Mouse (Mus musculus) heart, embryonic 12.5 days (tissue): ENCODE data around the gene Dennd1b. TPM values are rescaled to one million over a fixed set of nuclear protein-coding genes. Genes with fewer than 3 reads are reported as not detected.

ENCODE experiments used
- ATAC-seq: fragments of 200-750 bp; cut with Nextera tagmentation; 2 replicates; pipeline ENCODE4 v1.8.0; 2017; ENCODE audit warnings: moderate TSS enrichment, moderate library complexity; ENCODE audit not compliant: insufficient number of reproducible peaks, low FRiP score
- H3K27ac ChIP-seq: fragments of 300-500 bp; sonication (generic); 2 replicates; pipeline ENCODE4 v1.5.1; 2016; ENCODE audit warnings: mild to moderate bottlenecking, moderate library complexity; ENCODE audit not compliant: poor library complexity, severe bottlenecking
- H3K27me3 ChIP-seq: fragments of 300-500 bp; sonication (generic); replicated peaks from 2 replicates; pipeline ENCODE4 v1.6.1; 2016; ENCODE audit warnings: mild to moderate bottlenecking, moderate library complexity
- H3K36me3 ChIP-seq: fragments of 300-500 bp; sonication (generic); 2 replicates; pipeline ENCODE4 v1.6.1; 2016; ENCODE audit warnings: mild to moderate bottlenecking, moderate library complexity
- H3K4me1 ChIP-seq: fragments of 300-500 bp; sonication (generic); replicated peaks from 2 replicates; pipeline ENCODE4 v1.6.1; 2016; ENCODE audit warnings: mild to moderate bottlenecking
- H3K4me2 ChIP-seq: fragments of 300-500 bp; sonication (generic); 2 replicates; pipeline ENCODE4 v1.6.1; 2016; ENCODE audit warnings: mild to moderate bottlenecking, moderate library complexity
- H3K4me3 ChIP-seq: fragments of 300-500 bp; sonication (generic); 2 replicates; pipeline ENCODE4 v1.5.1; 2016; ENCODE audit warnings: mild to moderate bottlenecking
- H3K9ac ChIP-seq: fragments of 300-500 bp; sonication (generic); 2 replicates; pipeline ENCODE4 v1.6.1; 2016; ENCODE audit warnings: mild to moderate bottlenecking, moderate library complexity
- H3K9me3 ChIP-seq: fragments of 300-500 bp; sonication (generic); replicated peaks from 2 replicates; pipeline ENCODE4 v1.6.1; 2016; ENCODE audit warnings: mild to moderate bottlenecking, moderate library complexity
- WGBS: fragments of 180-500 bp; shearing (Covaris S2); methylation state at CpG from one replicate; pipeline ENCODE4 v1.1.7; 2016; 5-methylcytosine and 5-hydroxymethylcytosine counted together
- polyA plus RNA-seq: library from polyadenylated mRNA; unstranded; fragments of >200 nt; fragmentation: Nextera tagmentation; extraction: Ambion mirVana; gene quantifications from 2 replicates; pipeline ENCODE4 v1.2.1, GENCODE M21; 2016

Dennd1b gene
- polyA plus RNA-seq, 1 experiment from 2014 or later: 13.9 TPM

GRCm38 (mm10) chr1:139083382-139083781 is 120.1 kb downstream of the Dennd1b start:
- no peaks in the 10 kb centered on the region for H3K36me3 ChIP-seq
- H3K4me1 ChIP-seq: peaks cover 8% of the 10 kb centered on the region
- no peaks in the 10 kb centered on the region for H3K27me3 ChIP-seq
- no peak overlapping the region for H3K27ac ChIP-seq
- ATAC-seq: no peak
- WGBS: 64% methylated on average over 2 of the region's 2 CpGs
- H3K4me3 ChIP-seq: no peak overlapping the region
- H3K9me3 ChIP-seq: no peaks in the 10 kb centered on the region
- H3K4me2 ChIP-seq: no peak overlapping the region
- H3K9ac ChIP-seq: no peak overlapping the region

GRCm38 (mm10) chr1:139087564-139087963 is 124.3 kb downstream of the Dennd1b start:
- H3K4me1 ChIP-seq: no peaks in the 10 kb centered on the region
- H3K36me3 ChIP-seq: no peaks in the 10 kb centered on the region
- no peak for ATAC-seq
- H3K4me3 ChIP-seq: no peak overlapping the region
- WGBS: 66% methylated on average over 3 of the region's 3 CpGs
- no peak overlapping the region for H3K4me2 ChIP-seq
- no peak overlapping the region for H3K27ac ChIP-seq
- H3K9me3 ChIP-seq: no peaks in the 10 kb centered on the region
- H3K9ac ChIP-seq: no peak overlapping the region
- no peaks in the 10 kb centered on the region for H3K27me3 ChIP-seq

- Histone ChIP-seq H3K27me3 (no peaks in the 10 kb centered on the region), H3K9me3 (no peaks in the 10 kb centered on the region), H3K36me3 (peaks cover 3% of the 10 kb centered on the region)
These were observed 127.5 kb downstream of the Dennd1b start for GRCm38 (mm10) chr1:139090744-139091143.

DNA sequence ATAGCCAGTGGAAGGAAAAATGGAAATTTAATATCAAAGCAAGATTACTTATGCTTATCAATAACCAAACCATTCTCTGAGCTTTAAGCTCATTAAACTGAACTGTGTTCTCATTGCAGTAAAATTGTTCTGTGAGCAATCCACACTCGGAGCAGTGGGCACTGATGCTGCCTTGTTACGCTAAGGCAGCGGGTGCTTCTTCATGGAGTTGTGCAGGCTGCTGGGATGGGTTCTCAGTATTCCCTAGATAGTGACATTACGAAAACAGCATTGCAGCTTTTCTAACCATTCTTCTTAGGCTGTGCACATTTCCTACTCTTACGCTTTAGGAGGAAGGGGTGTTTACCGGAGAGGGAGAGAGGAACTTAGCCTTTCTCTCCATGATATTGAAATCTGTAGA is 128.5 kb downstream of the Dennd1b start:
- no peak overlapping the region for H3K9ac ChIP-seq
- H3K27me3 ChIP-seq: no peaks in the 10 kb centered on the region
- peaks cover 7% of the 10 kb centered on the region for H3K36me3 ChIP-seq
- WGBS: 89% methylated on average over 6 of the region's 6 CpGs
- H3K4me3 ChIP-seq: no peak overlapping the region
- H3K4me1 ChIP-seq: no peaks in the 10 kb centered on the region
- no peak for ATAC-seq
- no peak overlapping the region for H3K27ac ChIP-seq
- H3K4me2 ChIP-seq: no peak overlapping the region
- no peaks in the 10 kb centered on the region for H3K9me3 ChIP-seq

More at GRCm38 (mm10) chr1:139090744-139091143, 127.5 kb downstream of the Dennd1b start:
- Histone ChIP-seq H3K4me3 (no peak overlapping the region), H3K4me2 (no peak overlapping the region), H3K9ac (no peak overlapping the region), H3K27ac (no peak overlapping the region), H3K4me1 (no peaks in the 10 kb centered on the region)
- ATAC-seq: no peak
- 92% methylated on average over 3 of the region's 3 CpGs for WGBS

DNA sequence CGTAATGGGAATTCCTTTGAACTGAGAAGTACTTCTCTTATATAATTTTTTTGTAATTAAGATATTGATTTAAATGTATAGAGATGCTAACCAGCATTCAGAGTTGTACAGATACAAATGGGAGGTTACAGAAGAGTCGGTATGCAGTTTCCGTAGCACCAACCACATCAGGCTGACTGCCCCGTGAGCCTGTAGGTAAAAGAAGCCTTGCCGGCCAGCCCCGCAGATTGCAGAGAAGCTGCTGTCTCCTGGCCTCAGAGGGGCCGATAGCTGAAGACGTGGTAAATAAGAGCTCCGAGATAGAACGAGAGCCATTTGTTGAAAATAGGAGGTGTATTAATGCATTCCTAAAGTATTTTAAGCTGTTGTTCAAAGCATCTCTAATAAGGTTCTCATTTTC is 128.9 kb downstream of the Dennd1b start:
- 79% methylated on average over 10 of the region's 10 CpGs for WGBS
- Histone ChIP-seq H3K27ac (no peak overlapping the region), H3K36me3 (peaks cover 7% of the 10 kb centered on the region), H3K9ac (no peak overlapping the region), H3K4me2 (no peak overlapping the region), H3K4me1 (no peaks in the 10 kb centered on the region), H3K4me3 (no peak overlapping the region), H3K9me3 (no peaks in the 10 kb centered on the region), H3K27me3 (no peaks in the 10 kb centered on the region)
- ATAC-seq: no peak

GRCm38 (mm10) chr1:139092722-139093121 is 129.5 kb downstream of the Dennd1b start:
- 76% methylated on average over 4 of the region's 4 CpGs for WGBS
- H3K4me2 ChIP-seq: no peak overlapping the region
- ATAC-seq: no peak

GRCm38 (mm10) chr1:139096369-139096768 is 133.1 kb downstream of the Dennd1b start:
- peaks cover 7% of the 10 kb centered on the region for H3K36me3 ChIP-seq
- H3K9ac ChIP-seq: no peak overlapping the region
- no peak overlapping the region for H3K4me3 ChIP-seq
- no peaks in the 10 kb centered on the region for H3K9me3 ChIP-seq
- no peaks in the 10 kb centered on the region for H3K4me1 ChIP-seq
- H3K27me3 ChIP-seq: no peaks in the 10 kb centered on the region
- ATAC-seq: no peak
- H3K4me2 ChIP-seq: no peak overlapping the region
- WGBS: 87% methylated on average over 6 of the region's 6 CpGs
- no peak overlapping the region for H3K27ac ChIP-seq

More at GRCm38 (mm10) chr1:139092722-139093121, 129.5 kb downstream of the Dennd1b start:
- H3K4me3 ChIP-seq: no peak overlapping the region
- no peaks in the 10 kb centered on the region for H3K4me1 ChIP-seq
- no peak overlapping the region for H3K9ac ChIP-seq
- no peak overlapping the region for H3K27ac ChIP-seq
- peaks cover 7% of the 10 kb centered on the region for H3K36me3 ChIP-seq
- no peaks in the 10 kb centered on the region for H3K27me3 ChIP-seq
- H3K9me3 ChIP-seq: no peaks in the 10 kb centered on the region

- 88% methylated on average over 4 of the region's 4 CpGs for WGBS
- no peak for ATAC-seq
- Histone ChIP-seq H3K9ac (no peak overlapping the region), H3K27me3 (no peaks in the 10 kb centered on the region), H3K4me3 (no peak overlapping the region), H3K27ac (no peak overlapping the region), H3K4me2 (no peak overlapping the region), H3K4me1 (0 out of 2 replicates have a peak, but pooled peaks cover 2% of the 10 kb centered on the region), H3K9me3 (no peaks in the 10 kb centered on the region), H3K36me3 (peaks cover 16% of the 10 kb centered on the region)
These were observed 134.9 kb downstream of the Dennd1b start for GRCm38 (mm10) chr1:139098088-139098487.

- H3K4me2 ChIP-seq: no peak overlapping the region
- no peak overlapping the region for H3K27ac ChIP-seq
- 54% methylated on average over 9 of the region's 9 CpGs for WGBS
- ATAC-seq: no peak
- peaks cover 25% of the 10 kb centered on the region for H3K36me3 ChIP-seq
- no peaks in the 10 kb centered on the region for H3K9me3 ChIP-seq
- no peak overlapping the region for H3K4me3 ChIP-seq
- no peaks in the 10 kb centered on the region for H3K27me3 ChIP-seq
- H3K9ac ChIP-seq: no peak overlapping the region
- H3K4me1 ChIP-seq: 0 out of 2 replicates have a peak, but pooled peaks cover 2% of the 10 kb centered on the region
These were observed 138.5 kb downstream of the Dennd1b start for GRCm38 (mm10) chr1:139101725-139102124.

DNA sequence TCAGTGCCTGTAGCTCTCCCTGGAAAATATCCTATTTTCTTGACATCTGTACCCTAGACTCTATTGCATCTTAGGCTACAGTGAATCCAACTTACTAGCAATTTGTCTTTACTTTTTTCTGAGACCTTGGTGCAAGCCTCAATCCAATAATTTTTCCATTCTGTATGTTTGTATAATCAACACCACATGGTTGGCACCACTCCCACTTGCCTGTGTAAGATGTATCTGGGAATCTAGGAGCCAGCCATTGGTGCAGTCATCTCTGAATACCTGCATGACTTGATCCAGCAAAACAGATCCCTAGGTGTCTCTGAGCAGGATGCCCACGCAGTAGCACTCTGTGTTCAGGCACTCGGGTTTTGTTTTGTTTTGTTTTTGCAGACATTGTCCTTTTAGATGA is 145.0 kb downstream of the Dennd1b start:
- Histone ChIP-seq H3K4me2 (no peak overlapping the region), H3K27me3 (no peaks in the 10 kb centered on the region), H3K27ac (no peak overlapping the region), H3K4me1 (peaks cover 6% of the 10 kb centered on the region), H3K4me3 (no peak overlapping the region), H3K9ac (no peak overlapping the region), H3K36me3 (peaks cover 18% of the 10 kb centered on the region), H3K9me3 (no peaks in the 10 kb centered on the region)
- 81% methylated on average over 2 of the region's 2 CpGs for WGBS
- no peak for ATAC-seq

DNA sequence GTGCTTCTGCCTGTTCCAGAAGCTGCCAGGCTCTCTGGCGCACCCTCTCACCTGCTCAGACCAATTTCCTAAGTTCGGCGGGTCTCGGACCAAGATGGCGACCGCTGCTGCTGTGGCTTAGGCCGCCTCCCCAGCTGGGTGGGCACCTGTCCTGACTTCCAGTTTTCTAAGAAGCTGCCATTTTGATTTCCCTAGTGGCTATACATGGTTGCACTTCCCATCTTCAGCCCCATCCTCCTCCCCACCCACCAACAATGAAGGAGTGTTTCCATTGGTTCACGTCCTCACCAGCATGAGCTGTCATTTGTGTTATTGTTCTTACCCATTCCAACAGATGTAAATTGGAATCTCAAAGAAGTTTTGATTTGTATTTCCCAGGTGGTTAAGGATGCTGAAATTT is 159.4 kb downstream of the Dennd1b start:
- no peak overlapping the region for H3K4me2 ChIP-seq
- H3K36me3 ChIP-seq: peaks cover 3% of the 10 kb centered on the region; the same call in 1 of the 2 replicates
- 95% methylated on average over 8 of the region's 8 CpGs for WGBS
- H3K9me3 ChIP-seq: no peaks in the 10 kb centered on the region
- H3K27ac ChIP-seq: no peak overlapping the region
- H3K4me3 ChIP-seq: no peak overlapping the region
- no peak overlapping the region for H3K9ac ChIP-seq
- H3K27me3 ChIP-seq: no peaks in the 10 kb centered on the region
- ATAC-seq: no peak
- H3K4me1 ChIP-seq: 0 out of 2 replicates have a peak, but pooled peaks cover 3% of the 10 kb centered on the region

DNA sequence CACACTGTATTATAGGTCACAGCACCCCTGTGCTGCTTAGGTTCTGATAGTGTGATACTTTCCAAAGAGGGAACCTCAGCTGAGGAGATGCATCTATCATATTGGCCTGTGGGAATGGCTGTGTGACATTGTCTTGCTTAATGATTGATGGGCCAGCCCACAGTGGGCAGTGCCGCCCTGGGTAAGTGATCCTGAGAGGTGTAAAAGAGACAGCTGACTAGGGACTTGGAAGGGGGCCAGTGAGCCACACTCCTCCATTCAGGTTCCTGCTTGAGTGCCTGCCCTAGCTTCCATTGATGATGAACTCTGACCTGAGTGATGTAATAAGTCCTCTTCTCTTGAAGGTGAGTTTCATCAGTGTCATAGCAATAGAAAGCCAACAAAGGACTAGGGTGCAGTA is 176.4 kb downstream of the Dennd1b start:
- 77% methylated on average over 1 of the region's 1 CpGs for WGBS
- no peak overlapping the region for H3K4me3 ChIP-seq
- no peaks in the 10 kb centered on the region for H3K4me1 ChIP-seq
- H3K36me3 ChIP-seq: peaks cover 13% of the 10 kb centered on the region
- no peak for ATAC-seq
- H3K9ac ChIP-seq: no peak overlapping the region
- H3K27ac ChIP-seq: no peak overlapping the region
- no peaks in the 10 kb centered on the region for H3K27me3 ChIP-seq
- no peak overlapping the region for H3K4me2 ChIP-seq
- H3K9me3 ChIP-seq: no peaks in the 10 kb centered on the region
